Comparison of ENCODE assay signal across 10 mouse cellular contexts in the genomic region with DNA sequence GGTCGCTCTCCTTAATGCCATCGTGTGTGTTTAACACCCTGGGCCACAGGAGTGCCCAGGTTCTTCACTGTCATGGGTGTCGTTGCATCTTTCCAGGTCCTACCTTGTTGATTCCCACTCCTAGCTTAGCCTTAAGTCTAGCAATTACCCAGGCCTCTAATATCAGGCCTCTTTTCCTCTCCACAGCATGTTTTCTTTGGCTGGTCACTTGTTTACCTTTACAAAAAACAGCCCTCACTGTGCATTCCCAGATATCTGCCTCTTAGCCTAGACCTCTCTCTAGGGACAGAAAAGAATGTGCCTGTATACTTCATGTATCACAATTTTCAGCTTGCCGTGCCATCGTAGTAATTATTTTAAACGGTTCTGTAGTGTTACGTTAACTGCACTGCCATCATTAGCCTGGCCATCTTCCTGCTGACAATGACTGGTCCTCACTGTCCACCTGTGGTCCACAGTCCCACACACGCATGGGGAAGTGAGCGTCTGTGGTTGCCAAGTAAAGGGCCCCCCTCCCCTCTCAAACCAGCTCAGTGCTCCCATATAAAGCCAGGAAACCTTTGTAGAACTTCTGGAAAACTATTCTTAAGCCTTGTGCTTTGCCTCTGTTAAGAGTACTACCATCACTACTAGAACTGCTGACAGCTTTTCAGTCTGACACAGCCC.
DNase-seq lines count a peak whose midpoint lies in the region; ATAC-seq lines count a peak whose summit lies in the region.
"Had no signal": no experiment of that assay in that cellular context is flagged by ENCODE, and none has a peak within 500 bp of the region (broad histone marks: within the 10 kb centered on the region; RNA-seq: fewer than 3 reads in every experiment).

No protein-coding gene starts in this region.

- intact Hi-C loops in heart, postnatal 10 days (cut with DNase I) = no loop called here

- 0 out of 2 replicates have a peak overlapping the region, but pooled peaks have one; percentile 0 for H3K4me2 ChIP-seq in heart, embryonic 15.5 days
- H3K4me2 ChIP-seq in forebrain, embryonic 13.5 days = no peak overlapping the region
- H3K4me2 ChIP-seq in midbrain, embryonic 11.5 days = no peak overlapping the region

- DNase-seq in heart, postnatal 10 days = no peak
- peak; percentile 12 for DNase-seq in MN1 (ENCODE audit: low spot score)
- no peak for DNase-seq in midbrain, embryonic 11.5 days (ENCODE audit: low spot score, missing footprints)
- DNase-seq in thymus, postnatal 0 days (ENCODE audit: low spot score) = no peak
- no peak for DNase-seq in frontal cortex, postnatal 14 days (ENCODE audit: low spot score in 2 of 2)
- DNase-seq: kidney, adult 8-10 months; right cerebral cortex, postnatal 14 days had no signal

- H3K27ac ChIP-seq in heart, embryonic 15.5 days = peak overlapping the region; percentile 73
- peak overlapping the region; percentile 71 for H3K27ac ChIP-seq in forebrain, embryonic 13.5 days
- H3K27ac ChIP-seq in midbrain, embryonic 11.5 days (ENCODE audit: low read depth, low read length) = no peak overlapping the region; the same call in 1 of the 2 replicates

- no peaks in the 10 kb centered on the region for H3K27me3 ChIP-seq in heart, embryonic 15.5 days
- H3K27me3 ChIP-seq in forebrain, embryonic 13.5 days = no peaks in the 10 kb centered on the region
- no peaks in the 10 kb centered on the region for H3K27me3 ChIP-seq in midbrain, embryonic 11.5 days (ENCODE audit: control insufficient read depth, insufficient read depth, low read length)

- H3K4me1 ChIP-seq in heart, embryonic 15.5 days (replicated peaks) = peaks cover 22% of the 10 kb centered on the region
- peaks cover 25% of the 10 kb centered on the region for H3K4me1 ChIP-seq in forebrain, embryonic 13.5 days
- H3K4me1 ChIP-seq in midbrain, embryonic 11.5 days (ENCODE audit: control insufficient read depth, insufficient read depth, low read length) = peaks cover 14% of the 10 kb centered on the region

- H3K9ac ChIP-seq in heart, embryonic 15.5 days = no peak overlapping the region
- peak overlapping the region; percentile 45 for H3K9ac ChIP-seq in forebrain, embryonic 13.5 days
- H3K9ac ChIP-seq in midbrain, embryonic 11.5 days (ENCODE audit: low read length) = peak overlapping the region; percentile 32; the same call in 1 of the 2 replicates

- WGBS in heart, embryonic 15.5 days = 51% methylated on average over 9 of the region's 9 CpGs
- 82% methylated on average over 9 of the region's 9 CpGs for WGBS in forebrain, embryonic 13.5 days
- WGBS in midbrain, embryonic 11.5 days = 85% methylated on average over 9 of the region's 9 CpGs

- H3K4me3 ChIP-seq in heart, embryonic 15.5 days = no peak overlapping the region
- H3K4me3 ChIP-seq in forebrain, embryonic 13.5 days = no peak overlapping the region
- no peak overlapping the region for H3K4me3 ChIP-seq in midbrain, embryonic 11.5 days (ENCODE audit: low read depth, low read length)

- peaks cover 13% of the 10 kb centered on the region for H3K36me3 ChIP-seq in heart, embryonic 15.5 days
- H3K36me3 ChIP-seq in forebrain, embryonic 13.5 days (ENCODE audit: poor library complexity, severe bottlenecking) = peaks cover 13% of the 10 kb centered on the region
- peaks cover 3% of the 10 kb centered on the region; the same call in 1 of the 2 replicates for H3K36me3 ChIP-seq in midbrain, embryonic 11.5 days (ENCODE audit: control insufficient read depth, insufficient read depth, low read length)

- no peaks in the 10 kb centered on the region for H3K9me3 ChIP-seq in heart, embryonic 15.5 days (replicated peaks)
- no peaks in the 10 kb centered on the region for H3K9me3 ChIP-seq in forebrain, embryonic 13.5 days (replicated peaks)
- H3K9me3 ChIP-seq in midbrain, embryonic 11.5 days (ENCODE audit: control insufficient read depth, low read length) = no peaks in the 10 kb centered on the region

- peak; percentile 51; the same call in 1 of the 2 replicates for ATAC-seq in heart, embryonic 15.5 days (replicated peaks; ENCODE audit: insufficient number of reproducible peaks, insufficient read depth, low FRiP score, low read depth)
- no peak for ATAC-seq in forebrain, embryonic 13.5 days
- ATAC-seq in midbrain, embryonic 11.5 days (ENCODE audit: low FRiP score) = no peak
- ATAC-seq: activated CD4-positive, CD25-positive, alpha-beta regulatory T cell, adult 4 months had no signal
